Mouse (Mus musculus) liver, embryonic 16.5 days (tissue): ENCODE measurements around the gene Rbms3. TPM values are rescaled to one million over a fixed set of nuclear protein-coding genes. Genes with fewer than 3 reads are reported as not detected.

Source experiments
- ATAC-seq: fragments of 200-750 bp; cut with Nextera tagmentation; 2 replicates; pipeline ENCODE4 v1.8.0; 2017; ENCODE audit warnings: low read depth, mild to moderate bottlenecking, moderate number of reproducible peaks, moderate library complexity
- H3K27ac ChIP-seq: fragments of 300-500 bp; sonication (generic); 2 replicates; pipeline ENCODE4 v1.5.1; 2014; ENCODE audit warnings: mild to moderate bottlenecking, low read length
- H3K27me3 ChIP-seq: fragments of 300-500 bp; sonication (generic); 2 replicates; pipeline ENCODE4 v1.6.1; 2014; ENCODE audit warnings: low read depth, low read length, mixed read lengths; ENCODE audit not compliant: control insufficient read depth, insufficient read depth
- H3K36me3 ChIP-seq: fragments of 300-500 bp; sonication (generic); 2 replicates; pipeline ENCODE4 v1.6.1; 2014; ENCODE audit warnings: mild to moderate bottlenecking; ENCODE audit not compliant: control insufficient read depth, insufficient read depth
- H3K4me1 ChIP-seq: fragments of 300-500 bp; sonication (generic); 2 replicates; pipeline ENCODE4 v1.6.1; 2014; ENCODE audit warnings: low read depth, low read length, mixed read lengths; ENCODE audit not compliant: control insufficient read depth
- H3K4me2 ChIP-seq: fragments of 300-500 bp; sonication (generic); 2 replicates; pipeline ENCODE4 v1.6.1; 2014; ENCODE audit warnings: low read depth, low read length, mixed read lengths
- H3K4me3 ChIP-seq: fragments of 300-500 bp; sonication (generic); 2 replicates; pipeline ENCODE4 v1.5.1; 2014; ENCODE audit warnings: low read depth, mild to moderate bottlenecking, low read length
- H3K9ac ChIP-seq: fragments of 300-500 bp; sonication (generic); 2 replicates; pipeline ENCODE4 v1.6.1; 2014; ENCODE audit warnings: low read depth, low read length
- H3K9me3 ChIP-seq: fragments of 300-500 bp; sonication (generic); replicated peaks from 2 replicates; pipeline ENCODE4 v1.6.1; 2016; ENCODE audit warnings: low read length; ENCODE audit not compliant: control insufficient read depth
- WGBS: fragments of 180-500 bp; shearing (Covaris S2); extraction: QIAGEN DNeasy Blood & Tissue Kit; methylation state at CpG from one replicate; pipeline ENCODE4 v1.1.7; 2014; ENCODE audit not compliant: insufficient replicate concordance; 5-methylcytosine and 5-hydroxymethylcytosine counted together
- polyA plus RNA-seq: library from polyadenylated mRNA; unstranded; fragments of >200 nt; fragmentation: Nextera tagmentation; extraction: Ambion mirVana; gene quantifications from 2 replicates; pipeline ENCODE4 v1.2.1, GENCODE M21; 2015

Gene Rbms3
- polyA plus RNA-seq, 1 experiment from 2014 or later: 3.5 TPM

GRCm38 (mm10) chr9:116834949-116835348 is 794.8 kb downstream of the Rbms3 start:
- no peak for ATAC-seq

DNA sequence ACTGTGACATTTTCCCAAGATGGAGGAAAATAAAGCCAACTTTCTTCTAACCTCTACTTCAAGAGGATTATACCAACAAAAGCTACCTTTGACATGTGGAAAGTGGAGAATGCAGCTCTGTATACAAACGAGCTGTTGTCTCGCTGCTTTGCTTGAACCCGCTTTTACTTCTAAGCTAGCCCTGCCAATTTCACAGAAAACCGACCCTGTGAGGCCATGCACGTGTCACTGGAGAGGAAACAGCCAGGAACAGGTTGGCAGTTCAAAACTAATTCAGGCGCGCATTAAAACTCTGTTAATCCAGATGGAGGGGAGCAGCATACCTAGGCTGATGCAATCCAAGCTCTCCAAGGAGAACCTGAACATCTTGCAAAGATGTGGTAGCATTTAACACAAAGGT is 796.0 kb downstream of the Rbms3 start:
- Histone ChIP-seq H3K4me2 (no peak overlapping the region), H3K27ac (no peak overlapping the region), H3K9me3 (no peaks in the 10 kb centered on the region), H3K27me3 (no peaks in the 10 kb centered on the region), H3K36me3 (no peaks in the 10 kb centered on the region), H3K9ac (no peak overlapping the region), H3K4me1 (no peaks in the 10 kb centered on the region), H3K4me3 (no peak overlapping the region)
- ATAC-seq: no peak
- WGBS: 69% methylated on average over 7 of the region's 7 CpGs

More at GRCm38 (mm10) chr9:116834949-116835348, 794.8 kb downstream of the Rbms3 start:
- H3K4me1 ChIP-seq: no peaks in the 10 kb centered on the region
- no peak overlapping the region for H3K27ac ChIP-seq
- no peak overlapping the region for H3K4me3 ChIP-seq
- no peaks in the 10 kb centered on the region for H3K9me3 ChIP-seq
- H3K36me3 ChIP-seq: no peaks in the 10 kb centered on the region
- WGBS: 63% methylated on average over 8 of the region's 8 CpGs
- H3K27me3 ChIP-seq: no peaks in the 10 kb centered on the region
- H3K9ac ChIP-seq: no peak overlapping the region
- H3K4me2 ChIP-seq: no peak overlapping the region

DNA sequence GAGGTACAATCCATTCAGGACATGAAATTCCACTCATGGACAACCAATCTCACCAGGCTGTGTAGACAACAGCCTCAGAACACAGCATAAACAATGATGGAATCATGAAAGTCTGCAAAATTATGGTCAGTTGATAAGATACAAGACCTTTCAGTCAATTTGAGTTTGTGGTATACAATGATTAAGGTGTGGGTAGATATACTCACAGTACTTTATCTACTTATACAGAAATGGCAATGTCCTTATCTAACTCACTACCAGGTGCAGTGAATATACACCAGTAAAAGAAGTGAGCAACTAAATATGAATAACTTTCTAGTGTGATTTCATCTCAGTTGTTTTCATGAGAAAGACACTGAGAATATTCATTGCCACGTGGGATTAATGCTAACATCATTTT is 796.9 kb downstream of the Rbms3 start:
- Histone ChIP-seq H3K4me3 (no peak overlapping the region), H3K27me3 (no peaks in the 10 kb centered on the region), H3K4me1 (no peaks in the 10 kb centered on the region), H3K9ac (no peak overlapping the region), H3K9me3 (no peaks in the 10 kb centered on the region), H3K4me2 (no peak overlapping the region), H3K36me3 (no peaks in the 10 kb centered on the region), H3K27ac (no peak overlapping the region)
- ATAC-seq: peak; percentile 55
- 49% methylated on average over 1 of the region's 1 CpGs for WGBS

DNA sequence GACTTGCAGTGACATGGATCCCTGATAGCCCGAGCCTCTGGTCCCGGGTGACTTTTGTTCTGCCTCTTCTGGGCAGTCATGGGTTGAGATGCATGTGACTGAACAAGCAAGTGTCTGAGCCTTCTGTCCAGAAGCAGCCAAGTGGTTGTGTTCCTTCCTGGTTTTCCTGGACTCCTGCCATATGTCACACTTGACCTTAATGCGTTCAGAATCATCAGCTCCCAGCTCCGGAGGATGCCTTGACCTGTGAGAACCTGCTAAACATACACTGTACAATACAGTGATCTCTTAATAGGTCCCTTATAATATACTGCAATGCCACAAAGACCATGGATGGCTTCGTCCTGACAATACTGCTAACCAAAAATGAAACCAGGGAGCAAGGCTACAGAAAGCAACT is 798.3 kb downstream of the Rbms3 start:
- Histone ChIP-seq H3K9ac (no peak overlapping the region), H3K27ac (no peak overlapping the region), H3K27me3 (no peaks in the 10 kb centered on the region), H3K36me3 (no peaks in the 10 kb centered on the region), H3K4me3 (no peak overlapping the region), H3K9me3 (no peaks in the 10 kb centered on the region), H3K4me1 (no peaks in the 10 kb centered on the region), H3K4me2 (no peak overlapping the region)
- no peak for ATAC-seq
- WGBS: 56% methylated on average over 5 of the region's 5 CpGs

GRCm38 (mm10) chr9:116829929-116830328 is 799.8 kb downstream of the Rbms3 start:
- Histone ChIP-seq H3K36me3 (no peaks in the 10 kb centered on the region), H3K4me1 (no peaks in the 10 kb centered on the region), H3K4me2 (no peak overlapping the region), H3K9me3 (no peaks in the 10 kb centered on the region), H3K4me3 (no peak overlapping the region), H3K27ac (no peak overlapping the region), H3K27me3 (no peaks in the 10 kb centered on the region), H3K9ac (no peak overlapping the region)
- ATAC-seq: no peak
- 55% methylated on average over 4 of the region's 4 CpGs for WGBS

DNA sequence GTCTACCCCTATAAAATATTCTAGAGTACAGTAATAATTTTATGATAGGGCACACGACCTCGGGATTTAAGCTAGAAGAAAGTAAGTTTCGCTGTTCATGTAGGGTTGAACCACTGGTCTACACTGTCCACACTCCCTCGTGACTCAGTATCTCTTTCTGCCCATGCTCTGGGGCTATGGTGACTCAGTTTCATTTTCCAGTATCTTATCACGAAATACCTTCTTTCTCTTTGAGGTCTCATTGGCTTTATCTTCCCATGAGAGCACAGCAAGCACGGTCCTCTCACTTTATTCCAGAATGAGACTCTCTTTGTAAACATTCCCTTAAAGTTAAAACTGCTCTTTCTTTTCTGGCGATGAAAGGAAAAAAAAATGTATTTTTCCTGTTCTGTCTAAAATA is 808.1 kb downstream of the Rbms3 start:
- ATAC-seq: peak; percentile 71
- no peak overlapping the region for H3K9ac ChIP-seq

DNA sequence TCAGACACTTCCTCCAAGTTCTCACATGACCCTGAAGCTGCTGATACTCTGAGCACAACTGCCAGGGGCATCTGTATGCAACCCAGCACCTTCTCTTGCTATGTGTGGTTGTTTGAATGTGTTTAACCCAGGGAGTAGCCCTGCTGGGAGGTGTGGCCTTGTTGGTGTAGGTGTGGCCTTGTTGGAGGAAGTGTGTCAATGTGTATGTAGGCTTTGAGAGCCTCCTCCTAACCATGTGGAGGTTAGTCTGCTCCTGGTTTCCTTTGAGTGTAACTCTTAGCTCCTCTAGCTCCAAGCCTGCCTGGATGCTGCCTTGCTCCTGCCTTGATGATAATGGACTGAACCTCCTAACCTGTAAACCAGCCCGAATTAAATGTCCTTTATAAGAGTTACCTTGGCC is 812.5 kb downstream of the Rbms3 start:
- no peaks in the 10 kb centered on the region for H3K36me3 ChIP-seq
- WGBS: 69% methylated on average over 1 of the region's 1 CpGs
- no peak overlapping the region for H3K9ac ChIP-seq
- no peaks in the 10 kb centered on the region; the same call in 1 of the 2 replicates for H3K4me1 ChIP-seq
- H3K9me3 ChIP-seq: no peaks in the 10 kb centered on the region
- H3K4me3 ChIP-seq: no peak overlapping the region
- no peak overlapping the region for H3K4me2 ChIP-seq
- no peak overlapping the region for H3K27ac ChIP-seq
- no peaks in the 10 kb centered on the region for H3K27me3 ChIP-seq
- ATAC-seq: no peak

More for the DNA sequence above, 808.1 kb downstream of the Rbms3 start:
- H3K4me3 ChIP-seq: no peak overlapping the region
- no peaks in the 10 kb centered on the region for H3K36me3 ChIP-seq
- H3K9me3 ChIP-seq: no peaks in the 10 kb centered on the region
- H3K4me2 ChIP-seq: no peak overlapping the region
- H3K27me3 ChIP-seq: no peaks in the 10 kb centered on the region
- no peak overlapping the region for H3K27ac ChIP-seq
- whole genome bisulfite sequencing: 49% methylated on average over 7 of the region's 7 CpGs
- H3K4me1 ChIP-seq: no peaks in the 10 kb centered on the region; the same call in 1 of the 2 replicates

- no peaks in the 10 kb centered on the region for H3K9me3 ChIP-seq
- no peaks in the 10 kb centered on the region for H3K36me3 ChIP-seq
- no peak overlapping the region for H3K27ac ChIP-seq
- no peaks in the 10 kb centered on the region for H3K27me3 ChIP-seq
- no peak overlapping the region for H3K9ac ChIP-seq
- 73% methylated on average over 10 of the region's 10 CpGs for WGBS
- no peak overlapping the region for H3K4me3 ChIP-seq
- ATAC-seq: no peak
- no peak overlapping the region for H3K4me2 ChIP-seq
- no peaks in the 10 kb centered on the region for H3K4me1 ChIP-seq
These were observed 815.1 kb downstream of the Rbms3 start for GRCm38 (mm10) chr9:116814495-116815094.

DNA sequence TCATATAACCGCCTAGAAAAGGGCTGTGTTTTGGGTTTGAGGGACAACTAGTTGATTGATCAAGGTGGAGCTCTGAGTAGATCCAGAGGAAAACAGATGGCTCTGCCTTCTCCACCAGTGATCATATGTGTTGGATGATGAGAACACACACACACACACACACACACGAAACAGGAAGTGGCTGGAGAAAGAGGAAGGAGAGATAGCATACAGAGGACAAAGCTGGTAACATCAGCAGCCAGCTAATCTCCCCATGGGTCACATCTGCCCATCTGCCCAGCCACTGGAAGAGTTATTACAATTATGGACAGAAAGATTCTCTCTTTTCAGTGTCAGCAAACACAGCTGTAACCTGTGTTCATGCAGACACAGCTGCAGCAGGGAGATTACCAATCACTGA is 816.3 kb downstream of the Rbms3 start:
- no peaks in the 10 kb centered on the region for H3K27me3 ChIP-seq
- ATAC-seq: no peak
- no peak overlapping the region for H3K4me2 ChIP-seq
- no peaks in the 10 kb centered on the region for H3K4me1 ChIP-seq
- no peak overlapping the region for H3K9ac ChIP-seq
- no peaks in the 10 kb centered on the region for H3K36me3 ChIP-seq
- H3K27ac ChIP-seq: no peak overlapping the region
- no peaks in the 10 kb centered on the region for H3K9me3 ChIP-seq
- 23% methylated on average over 2 of the region's 2 CpGs for WGBS
- H3K4me3 ChIP-seq: no peak overlapping the region
